Mouse (Mus musculus): ENCODE results near the gene Klrb1f.
"Not testable (repeated sequence)": the region's sequence is repeated elsewhere in the genome, so short reads cannot be mapped to it uniquely, and the experiment has no call there.

Klrb1f gene

DNA sequence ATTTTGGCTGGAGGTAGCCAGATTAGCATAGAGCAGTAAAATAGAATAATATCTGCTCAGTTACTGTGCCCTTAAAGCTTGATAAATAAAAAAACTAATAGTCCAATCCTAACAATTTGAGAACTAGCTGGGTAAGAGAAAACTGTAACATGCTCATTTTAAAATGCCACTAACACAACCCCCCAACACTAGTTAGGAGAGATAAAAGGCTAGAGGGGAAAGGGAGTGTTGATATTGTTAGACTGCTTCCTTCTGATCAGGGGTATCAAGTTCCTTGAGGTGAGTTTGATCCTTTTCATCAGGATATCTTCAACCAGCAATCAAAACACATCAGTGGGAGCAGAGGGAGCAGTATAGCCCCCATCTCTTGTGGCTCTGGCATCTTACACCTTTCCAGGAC is 3.2 kb upstream of the Klrb1f start:
- in situ Hi-C loops (cut with MboI; ENCODE audit: unreplicated experiment in 2 of 2), result no loop called here

DNA sequence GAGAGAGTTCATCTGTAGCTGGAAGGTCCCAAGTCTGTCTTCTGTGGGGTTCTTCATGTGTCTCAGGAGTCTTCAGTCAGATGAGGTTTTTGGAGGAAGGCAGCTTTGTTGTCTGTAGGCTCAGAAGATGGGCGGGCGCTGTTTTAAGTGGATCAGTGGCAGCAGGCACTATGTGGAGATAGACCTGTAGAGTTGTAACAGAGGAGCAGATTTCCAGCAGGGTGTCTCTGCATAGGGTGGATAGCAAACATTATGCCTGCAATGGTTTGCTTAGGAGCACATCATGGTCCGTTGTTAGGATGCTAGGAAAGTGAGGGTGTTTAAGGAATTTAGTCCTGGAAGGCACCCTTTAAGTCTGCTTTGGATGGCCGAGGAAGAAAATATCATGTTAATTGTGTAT is 2.7 kb downstream of the Klrb1f start:
- in situ Hi-C loops (cut with MboI; ENCODE audit: unreplicated experiment in 2 of 2), result no loop called here

DNA sequence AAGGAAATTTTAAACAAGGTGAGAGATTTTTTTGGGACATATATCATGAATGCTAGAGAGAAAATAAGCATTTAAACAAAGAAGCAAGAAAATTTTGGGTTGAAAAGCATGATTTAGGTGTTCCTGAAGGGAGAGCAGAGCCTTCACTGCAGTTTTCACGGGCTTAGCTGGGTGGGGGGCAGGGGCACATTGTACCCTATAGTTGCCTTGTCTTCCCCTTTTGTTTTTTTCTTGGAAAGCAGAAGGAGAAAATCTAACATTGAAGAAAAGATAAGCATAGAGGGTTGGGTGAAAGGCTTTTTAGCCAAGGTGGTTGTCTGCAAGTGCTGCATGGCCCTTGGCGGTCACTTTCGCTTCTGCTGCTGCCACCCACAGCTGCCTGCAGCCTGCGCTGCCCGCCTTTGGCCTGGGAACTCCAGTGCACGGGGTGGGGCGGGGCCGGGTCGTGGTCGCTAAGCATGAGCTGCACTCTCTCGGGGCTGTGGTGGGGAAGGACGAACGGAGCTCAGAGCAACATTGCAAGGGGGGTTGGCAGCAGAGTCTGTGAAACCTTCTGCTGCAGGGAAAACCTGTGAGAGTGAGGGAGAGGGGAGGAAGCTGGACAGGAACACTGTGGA is 3.3 kb downstream of the Klrb1f start:
- in situ Hi-C loops (cut with MboI; ENCODE audit: unreplicated experiment in 2 of 2), result no loop called here

DNA sequence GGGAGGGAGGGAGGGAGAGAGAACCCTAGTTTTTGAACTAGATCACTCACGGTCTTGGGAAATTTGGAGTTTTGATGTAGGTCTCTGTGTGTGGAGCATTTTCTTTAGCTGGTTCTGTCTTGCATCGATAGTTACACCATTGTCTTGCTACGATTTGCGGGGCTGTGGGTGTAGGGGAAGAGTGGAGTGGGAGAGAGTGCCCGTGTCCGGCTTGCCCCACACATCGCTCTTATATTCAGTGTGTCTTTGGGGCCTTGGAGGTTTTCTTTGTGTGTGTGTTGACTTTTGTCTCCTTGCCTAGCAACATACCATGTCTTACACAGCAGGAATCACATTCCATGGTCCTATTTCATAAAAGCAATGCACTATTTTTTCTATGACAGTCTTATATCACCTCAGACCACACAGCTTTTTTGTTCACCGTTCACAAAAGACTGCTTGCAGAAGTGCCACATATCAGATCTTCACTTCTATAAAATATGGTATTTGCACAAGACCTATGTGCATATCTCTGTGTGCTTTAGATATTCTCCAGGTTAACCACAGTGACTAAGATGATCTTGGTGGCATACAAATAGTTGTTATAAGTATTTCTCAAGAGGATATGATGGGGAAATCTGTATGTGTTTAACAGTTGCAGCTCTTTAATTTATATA is 4.0 kb downstream of the Klrb1f start:
- in situ Hi-C loops (cut with MboI; ENCODE audit: unreplicated experiment in 2 of 2), result loop anchor here in 1 of 2 experiments (25.0 kb wide), 1 partner anchor 437 kb away; the partner anchor contains the start of gene Klrb1a

DNA sequence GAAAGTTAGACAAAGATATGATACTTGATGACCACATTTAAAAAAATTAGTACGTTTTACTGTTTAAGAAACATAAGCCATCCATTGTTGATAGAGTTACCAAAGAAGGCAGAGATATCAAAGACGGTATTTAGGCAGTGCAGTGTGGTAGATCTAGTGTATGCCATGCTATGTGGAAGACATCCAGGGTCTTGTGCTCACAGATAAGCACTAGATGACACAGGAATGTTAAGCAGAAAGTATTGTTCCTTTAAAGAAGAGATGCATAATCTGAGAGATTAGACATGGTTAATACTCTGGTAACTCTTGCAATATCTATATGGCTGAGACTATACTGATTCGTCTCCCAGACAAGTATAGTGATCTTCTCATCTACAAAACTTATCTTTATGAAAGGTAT is 5.4 kb downstream of the Klrb1f start:
- in situ Hi-C loops (cut with MboI; ENCODE audit: unreplicated experiment in 2 of 2), result loop anchor here in 1 of 2 experiments (25.0 kb wide), 1 partner anchor 439 kb away; the partner anchor contains the start of gene Klrb1a

DNA sequence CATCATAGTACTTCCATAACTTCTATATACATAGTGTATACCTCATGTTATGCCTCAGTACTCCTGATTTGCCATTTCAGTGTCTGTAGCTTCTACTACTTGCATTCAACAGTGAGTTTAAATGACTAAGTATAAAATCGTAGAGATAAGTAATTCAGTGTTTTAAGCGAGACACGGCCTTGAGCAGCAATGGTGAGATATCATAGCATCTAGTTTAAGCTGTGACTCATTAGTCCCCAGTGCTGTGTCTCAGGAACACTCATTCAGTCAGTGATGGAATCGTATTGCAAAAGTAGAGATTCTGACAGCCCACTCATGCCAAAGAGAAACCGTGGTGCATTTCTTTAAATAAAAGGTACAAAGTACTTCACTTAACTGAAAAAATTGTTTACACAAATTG is 6.0 kb downstream of the Klrb1f start:
- in situ Hi-C loops (cut with MboI; ENCODE audit: unreplicated experiment in 2 of 2), result loop anchor here in 1 of 2 experiments (25.0 kb wide), 1 partner anchor 439 kb away; the partner anchor contains the start of gene Klrb1a

DNA sequence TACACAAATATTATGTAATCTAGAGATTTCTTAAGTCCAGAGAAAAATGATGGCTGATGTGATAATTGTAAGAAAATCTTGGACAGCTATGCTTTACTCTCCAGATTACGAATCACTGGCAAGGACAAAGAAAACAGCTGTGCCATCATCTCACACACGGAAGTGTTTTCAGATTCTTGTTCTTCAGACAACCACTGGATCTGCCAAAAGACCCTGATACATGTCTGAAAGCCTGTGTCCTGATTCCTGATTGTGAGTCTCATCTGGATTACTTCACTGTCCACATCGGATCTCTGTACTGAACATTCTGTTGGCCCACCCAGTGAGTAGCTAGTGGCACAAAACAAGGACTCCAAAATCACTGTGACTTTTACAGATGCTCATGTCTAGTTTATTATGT is 10.5 kb downstream of the Klrb1f start:
- in situ Hi-C loops (cut with MboI; ENCODE audit: unreplicated experiment in 2 of 2), result loop anchor here in 1 of 2 experiments (25.0 kb wide), 1 partner anchor 444 kb away; the partner anchor contains the start of gene Klrb1a

DNA sequence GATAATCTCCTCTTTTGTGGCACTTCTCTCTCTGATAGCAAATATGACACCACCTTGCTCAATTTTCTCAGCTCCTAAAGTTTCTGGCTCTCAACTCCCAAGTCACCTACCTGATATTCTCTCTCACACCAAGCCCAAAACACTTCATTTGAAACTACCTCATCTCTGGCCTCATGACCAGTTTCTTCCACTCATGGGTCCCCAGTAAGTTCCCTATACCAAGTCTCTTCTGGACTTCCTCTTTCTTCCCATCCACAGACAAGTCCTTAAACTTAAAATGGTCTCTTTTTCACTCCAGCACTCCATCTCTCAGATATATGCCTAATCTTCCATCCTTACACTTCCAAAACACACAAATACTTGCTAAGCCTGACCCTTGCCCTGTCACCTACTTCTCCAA is 12.3 kb downstream of the Klrb1f start:
- in situ Hi-C loops (cut with MboI; ENCODE audit: unreplicated experiment in 2 of 2), result loop anchor here in 1 of 2 experiments (25.0 kb wide), 1 partner anchor 446 kb away; the partner anchor contains the start of gene Klrb1a

DNA sequence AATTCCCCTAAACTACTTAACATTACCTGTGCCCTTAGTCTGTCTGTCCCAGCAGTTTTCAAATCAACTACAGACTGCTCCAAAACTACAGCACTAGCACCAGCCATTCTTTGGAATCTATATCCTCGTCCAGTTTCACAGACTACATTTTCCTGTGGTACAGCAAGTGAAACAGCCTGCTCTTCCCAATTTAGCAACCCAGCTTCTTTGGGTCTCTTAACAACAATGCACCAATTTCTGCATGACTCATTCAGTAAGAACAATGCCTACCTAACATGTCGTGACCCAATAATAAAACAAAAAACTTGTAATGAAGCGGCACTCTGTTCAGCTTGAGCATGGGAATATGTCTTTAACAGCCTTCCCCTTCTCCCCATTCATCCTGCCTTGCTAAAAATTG is 19.7 kb downstream of the Klrb1f start:
- in situ Hi-C loops (cut with MboI; ENCODE audit: unreplicated experiment in 2 of 2), result loop anchor here in 1 of 2 experiments (5.0 to 25.0 kb wide), 2 partner anchors 33 to 453 kb away; partner anchors contain the start of gene Klrb1a

DNA sequence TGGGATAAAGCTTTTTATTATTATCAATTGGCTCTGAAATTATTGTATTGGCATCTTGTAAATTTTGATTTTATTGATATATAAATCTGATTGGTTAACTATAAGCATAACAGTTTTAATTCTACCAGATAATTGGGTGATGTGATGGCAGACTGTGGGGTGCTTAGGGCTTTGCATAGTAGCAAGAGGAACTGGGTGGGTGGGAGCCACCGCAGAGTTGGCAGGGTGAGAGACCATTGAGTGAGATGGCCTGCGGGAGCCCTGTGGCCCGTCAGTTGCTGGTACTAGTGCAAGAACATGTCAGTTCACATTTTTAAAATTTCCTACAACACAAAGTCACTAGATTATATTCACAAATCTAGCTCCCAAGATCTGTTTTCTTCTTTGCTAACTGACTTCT is 20.2 kb downstream of the Klrb1f start:
- in situ Hi-C loops (cut with MboI; ENCODE audit: unreplicated experiment in 2 of 2), result loop anchor here in 1 of 2 experiments (5.0 to 25.0 kb wide), 2 partner anchors 34 to 454 kb away; partner anchors contain the start of gene Klrb1a

DNA sequence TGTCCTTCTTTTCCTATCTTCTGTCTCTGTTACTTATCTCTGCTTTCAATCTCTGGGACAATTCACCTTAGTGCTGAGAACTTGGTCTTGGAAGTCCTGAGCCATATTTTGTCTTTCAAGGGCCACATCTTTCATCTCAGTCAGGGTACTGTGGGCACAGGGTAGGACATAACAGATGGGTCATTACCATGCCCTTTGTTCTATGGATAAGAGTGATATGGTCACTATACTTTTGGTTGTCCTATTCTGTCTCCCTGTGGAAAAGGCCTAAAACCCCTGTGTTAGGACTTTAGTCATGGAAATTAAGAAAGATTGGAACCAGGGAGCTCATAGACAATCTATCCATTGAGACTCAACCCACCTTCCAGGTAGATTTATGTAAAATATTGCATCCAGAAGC is 20.8 kb downstream of the Klrb1f start:
- in situ Hi-C loops (cut with MboI; ENCODE audit: unreplicated experiment in 2 of 2), result loop anchor here in 1 of 2 experiments (5.0 to 25.0 kb wide), 2 partner anchors 34 to 454 kb away; partner anchors contain the start of gene Klrb1a

DNA sequence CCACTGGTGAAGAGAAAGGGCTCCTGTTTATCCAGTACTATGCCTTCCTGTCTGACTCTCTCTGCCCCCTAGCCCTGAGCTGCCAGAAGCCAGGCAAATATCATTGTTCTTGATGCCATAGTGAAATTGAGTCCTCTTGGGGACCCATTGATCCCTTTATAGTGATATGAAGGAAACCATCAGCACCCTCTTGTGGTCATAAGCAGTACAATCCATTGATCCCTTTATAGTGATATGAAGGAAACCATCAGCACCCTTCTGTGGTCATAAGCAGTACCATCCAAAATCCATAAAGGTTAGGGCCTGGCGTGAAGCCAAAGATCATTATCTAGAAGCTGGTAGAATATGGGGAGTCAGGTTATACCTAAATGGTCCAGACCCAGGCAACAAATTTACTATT is 21.3 kb downstream of the Klrb1f start:
- in situ Hi-C loops (cut with MboI; ENCODE audit: unreplicated experiment in 2 of 2), result loop anchor here in 1 of 2 experiments (5.0 to 25.0 kb wide), 2 partner anchors 35 to 455 kb away; partner anchors contain the start of gene Klrb1a

DNA sequence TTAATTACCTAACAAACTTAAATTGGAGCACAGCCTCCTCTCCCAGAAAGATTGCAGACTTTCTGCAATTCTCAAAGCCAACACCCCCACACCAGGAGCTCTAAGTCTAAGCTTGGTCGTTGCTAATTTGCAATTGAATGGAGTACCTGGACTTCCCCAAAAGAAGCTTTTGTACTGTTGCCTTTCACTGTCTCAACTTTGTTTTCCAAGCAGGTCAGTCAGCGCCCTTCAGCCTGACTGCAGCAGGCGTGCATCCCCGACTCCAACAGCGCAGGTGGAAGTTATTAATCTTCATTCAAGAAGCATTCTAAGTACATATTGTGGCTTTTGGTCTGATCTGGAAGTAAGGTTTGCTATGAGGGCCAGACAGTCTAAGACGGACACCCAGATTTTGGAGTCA is 39.4 kb downstream of the Klrb1f start:
- in situ Hi-C loops (cut with MboI; ENCODE audit: unreplicated experiment in 2 of 2), result no loop called here

DNA sequence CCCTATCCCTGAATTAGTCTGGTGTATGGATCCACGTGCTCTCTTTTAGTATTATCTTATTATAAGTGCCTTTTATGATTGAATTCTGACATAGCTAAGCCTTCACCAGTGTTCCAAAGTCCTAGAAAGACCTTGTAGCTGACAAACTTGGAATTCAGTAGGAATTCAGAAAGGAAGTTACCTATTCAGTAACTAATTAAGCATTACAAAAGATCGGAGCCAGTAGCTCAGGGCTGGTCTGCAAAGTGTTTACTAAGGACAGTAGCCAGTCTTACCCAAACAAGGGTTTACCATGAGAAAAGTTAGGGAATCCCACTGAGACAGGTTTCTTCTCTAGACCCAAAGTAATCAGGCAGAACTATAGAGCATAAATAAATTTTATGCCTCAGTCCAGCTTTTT is 40.3 kb downstream of the Klrb1f start:
- in situ Hi-C loops (cut with MboI; ENCODE audit: unreplicated experiment in 2 of 2), result not testable (repeated sequence)

DNA sequence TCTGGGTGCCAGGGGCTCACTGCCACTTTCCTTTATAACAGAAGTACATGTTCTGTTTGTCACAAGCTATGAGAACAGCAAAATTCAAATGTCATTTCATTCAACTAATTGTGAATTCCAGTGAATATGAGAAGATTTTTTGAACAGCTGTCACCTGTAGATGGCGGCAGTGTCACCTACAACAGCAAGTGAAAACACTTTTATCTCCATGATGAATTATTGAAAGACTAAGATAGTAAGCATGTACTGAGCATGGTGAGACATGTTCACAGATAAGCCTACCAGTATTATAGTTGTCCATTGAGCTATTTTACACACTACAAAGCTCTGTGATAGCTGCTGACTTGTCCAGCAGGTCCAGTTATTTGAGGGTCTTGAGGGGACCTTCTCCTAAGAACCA is 42.5 kb downstream of the Klrb1f start:
- in situ Hi-C loops (cut with MboI; ENCODE audit: unreplicated experiment in 2 of 2), result no loop called here

DNA sequence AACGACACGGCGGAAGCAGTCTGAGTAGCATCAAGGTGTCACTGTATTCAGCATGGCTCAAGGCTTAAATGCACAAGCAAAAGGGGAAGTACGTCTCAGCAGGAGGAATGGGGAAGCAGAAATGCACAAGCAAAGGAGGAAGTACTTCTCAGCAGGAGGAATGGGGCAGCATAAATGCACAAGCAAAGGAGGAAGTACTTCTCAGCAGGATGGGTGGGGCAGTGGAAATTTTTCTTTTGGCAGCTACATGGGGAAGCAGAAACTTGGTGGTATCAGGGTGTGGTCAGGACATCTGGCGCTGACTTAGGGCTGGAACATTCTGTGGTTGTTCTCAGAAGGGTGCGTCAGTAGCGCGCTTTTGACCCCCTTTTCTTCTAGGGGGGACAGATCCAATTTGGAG is 42.9 kb downstream of the Klrb1f start:
- in situ Hi-C loops (cut with MboI; ENCODE audit: unreplicated experiment in 2 of 2), result not testable (repeated sequence)

DNA sequence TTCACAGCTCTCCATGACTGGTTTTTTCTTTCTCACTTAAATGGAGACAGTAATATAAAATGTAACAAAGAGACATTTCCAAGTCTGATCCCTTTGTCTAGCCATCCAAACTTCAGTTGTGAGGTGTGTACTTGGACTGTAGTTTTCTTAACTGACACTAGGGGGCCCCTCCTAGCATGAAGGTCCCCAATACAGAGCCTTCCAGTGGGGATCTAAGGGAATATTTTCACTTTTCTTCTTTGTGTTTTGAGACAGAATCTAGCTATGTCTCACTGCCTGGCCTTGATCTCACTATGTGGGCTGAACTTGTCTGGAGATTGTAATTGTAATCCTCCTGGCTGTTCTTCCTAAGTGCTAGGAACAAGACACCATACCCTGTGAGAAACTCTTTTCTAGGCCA is 49.5 kb downstream of the Klrb1f start:
- in situ Hi-C loops (cut with MboI; ENCODE audit: unreplicated experiment in 2 of 2), result loop anchor here (10.0 kb wide), 2 partner anchors 80 to 150 kb away; no protein-coding TSS in a partner anchor

DNA sequence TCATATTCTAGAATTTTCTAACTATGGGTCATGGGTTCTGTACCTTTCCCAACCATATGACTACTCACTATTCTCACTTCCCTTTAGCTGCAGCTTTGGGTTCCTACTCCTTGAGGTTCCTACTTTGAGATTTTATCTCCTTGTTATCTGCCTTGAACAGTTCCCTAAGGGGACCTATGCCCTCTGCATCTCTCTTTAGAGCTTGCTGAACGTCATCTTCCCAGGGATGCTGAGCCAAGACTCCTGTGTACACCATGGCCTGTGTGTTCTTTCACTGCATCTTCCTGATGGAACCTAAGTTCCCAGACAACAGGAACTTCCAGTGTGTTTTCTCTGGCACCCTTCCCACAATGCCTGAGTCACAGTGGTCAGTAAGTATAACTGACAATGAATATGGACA is 52.2 kb downstream of the Klrb1f start:
- in situ Hi-C loops (cut with MboI; ENCODE audit: unreplicated experiment in 2 of 2), result loop anchor here (10.0 kb wide), 2 partner anchors 77 to 147 kb away; no protein-coding TSS in a partner anchor

DNA sequence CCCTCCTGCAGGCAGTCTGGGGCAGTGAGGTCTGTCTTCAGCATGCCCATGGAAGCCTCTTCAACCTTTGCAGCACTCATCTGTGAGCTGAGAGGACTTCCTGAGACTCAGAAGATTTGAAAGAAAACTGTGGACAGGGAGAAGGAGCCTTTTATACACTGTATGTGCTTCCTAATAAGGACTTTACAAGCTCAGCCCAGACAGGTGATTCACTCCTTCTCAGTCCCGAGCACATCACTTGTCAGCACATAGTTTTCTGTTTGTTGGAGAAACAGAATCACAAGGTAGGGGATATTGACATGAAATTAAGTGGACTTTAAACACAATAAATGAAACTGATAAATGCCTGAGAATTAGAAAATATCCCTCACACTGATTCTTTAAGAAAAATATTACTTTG is 55.1 kb downstream of the Klrb1f start, which contains the start of gene Clec2e:
Clec2e (minus strand) TSS at position 120 of the 400 bp plus-strand sequence.
- in situ Hi-C loops (cut with MboI; ENCODE audit: unreplicated experiment in 2 of 2), result not testable (repeated sequence)

DNA sequence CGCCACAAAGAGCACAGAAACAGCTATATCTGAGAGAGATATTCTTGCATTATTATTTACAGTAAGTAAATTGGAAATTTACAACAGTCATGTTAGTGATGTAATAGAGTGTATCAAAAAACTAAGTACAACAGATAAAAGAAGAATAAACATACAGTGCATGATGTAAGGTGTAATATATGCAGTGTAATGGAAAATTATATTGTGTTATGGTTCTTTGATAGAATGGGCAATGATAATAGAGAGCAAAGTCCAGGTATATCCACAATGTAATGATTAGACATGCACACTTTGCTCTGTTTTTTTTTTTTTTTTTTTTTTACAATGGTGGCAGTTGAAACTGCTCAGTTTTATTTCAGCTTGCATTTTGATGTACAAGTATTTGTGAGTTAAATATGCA is 55.9 kb downstream of the Klrb1f start:
- in situ Hi-C loops (cut with MboI; ENCODE audit: unreplicated experiment in 2 of 2), result no loop called here

DNA sequence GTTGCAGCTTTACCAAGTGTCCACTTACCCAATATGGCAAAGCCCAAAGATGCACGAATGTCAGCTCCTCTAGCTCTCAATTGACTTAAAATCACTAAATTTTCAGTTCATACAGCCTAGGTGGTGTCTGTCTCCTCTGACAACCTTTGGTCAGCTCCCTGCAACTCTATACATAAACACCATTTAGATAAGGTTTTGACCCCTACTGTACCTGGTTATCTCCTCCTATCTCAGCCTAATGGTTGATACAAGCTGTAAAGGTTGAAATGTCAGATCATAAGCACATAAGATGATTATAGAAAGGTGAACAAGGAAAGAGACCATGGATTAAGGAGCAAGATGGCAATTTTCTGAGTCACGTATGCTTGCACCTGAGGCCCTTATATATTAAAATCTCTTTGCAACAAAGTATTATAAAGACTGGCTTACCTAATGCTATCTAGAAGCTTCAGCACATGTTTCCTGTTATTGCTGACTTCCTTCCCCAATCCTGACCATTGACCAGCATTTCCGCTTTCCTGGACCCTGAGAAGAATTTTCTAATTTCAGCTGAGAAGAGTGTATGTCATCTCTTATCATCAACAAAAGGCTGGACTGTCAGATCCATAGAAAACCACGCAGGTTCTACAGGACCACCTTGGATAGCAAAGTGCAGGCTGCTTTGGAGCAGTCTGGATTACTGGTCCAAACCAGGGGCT is 57.3 kb downstream of the Klrb1f start:
- in situ Hi-C loops (cut with MboI; ENCODE audit: unreplicated experiment in 2 of 2), result no loop called here

All from v-Abl transformed pro-B cells (cell line).